Mouse (Mus musculus) C2C12 (cell line): Measurements from ENCODE around the gene Olfr70. TPM values are rescaled to one million over a fixed set of nuclear protein-coding genes. Genes with fewer than 3 reads are reported as not detected.

Source experiments
- H3K27me3 ChIP-seq: one replicate; pipeline ENCODE4 v1.6.1; 2011; ENCODE audit not compliant: control insufficient read depth, insufficient read depth, insufficient read length
- H3K36me3 ChIP-seq: one replicate; pipeline ENCODE4 v1.6.1; 2011; ENCODE audit not compliant: control insufficient read depth, insufficient read depth
- H3K4me3 ChIP-seq: one replicate; pipeline ENCODE4 v1.5.1; 2011; ENCODE audit warnings: mild to moderate bottlenecking, control low read depth; ENCODE audit not compliant: poor library complexity, insufficient read depth, severe bottlenecking
- H3K79me2 ChIP-seq: one replicate; pipeline ENCODE4 v1.6.1; 2011; ENCODE audit not compliant: control insufficient read depth, insufficient read depth
- H3K79me3 ChIP-seq: one replicate; pipeline ENCODE4 v1.6.1; 2011; ENCODE audit warnings: low read depth, control low read depth
- H3ac ChIP-seq: one replicate; pipeline ENCODE3; 2011; ENCODE audit warnings: low read depth; ENCODE audit not compliant: control insufficient read depth, insufficient read length
- CEBPB ChIP-seq: IDR thresholded peaks from one replicate; pipeline ENCODE4 v1.6.1; 2011; ENCODE audit warnings: low read depth, mild to moderate bottlenecking, control low read depth, moderate library complexity
- CTCF ChIP-seq: IDR thresholded peaks from one replicate; pipeline ENCODE4 v1.5.1; 2011; ENCODE audit not compliant: control insufficient read depth, insufficient read depth, insufficient read length
- FOSL1 ChIP-seq: IDR thresholded peaks from one replicate; pipeline ENCODE4 v1.8.0; 2011; ENCODE audit warnings: mild to moderate bottlenecking, low read length; ENCODE audit not compliant: poor library complexity, insufficient read depth, severe bottlenecking
- MAX ChIP-seq: IDR thresholded peaks from one replicate; pipeline ENCODE4 v1.6.1; 2011; ENCODE audit warnings: mild to moderate bottlenecking, control low read depth
- MYOD1 ChIP-seq: IDR thresholded peaks from one replicate; pipeline ENCODE4 v1.6.1; 2011; ENCODE audit warnings: low read depth; ENCODE audit not compliant: control insufficient read depth, insufficient read length
- MYOG ChIP-seq: IDR thresholded peaks from one replicate; pipeline ENCODE4 v1.6.1; 2011; ENCODE audit not compliant: control insufficient read depth, insufficient read length; ENCODE audit errors: extremely low read depth
- USF1 ChIP-seq: IDR thresholded peaks from one replicate; pipeline ENCODE4 v1.6.1; 2011; ENCODE audit warnings: low read depth, mild to moderate bottlenecking, control low read depth, moderate library complexity
- polyA plus RNA-seq: library from polyadenylated mRNA; unstranded; fragments of >200 nt; fragmentation: generic; extraction: Trizol; gene quantifications from one replicate; pipeline ENCODE4 v1.2.1, GENCODE M21; 2012; ENCODE audit warnings: missing spikeins

Gene Olfr70
- polyA plus RNA-seq, 1 experiment, result not detected

DNA sequence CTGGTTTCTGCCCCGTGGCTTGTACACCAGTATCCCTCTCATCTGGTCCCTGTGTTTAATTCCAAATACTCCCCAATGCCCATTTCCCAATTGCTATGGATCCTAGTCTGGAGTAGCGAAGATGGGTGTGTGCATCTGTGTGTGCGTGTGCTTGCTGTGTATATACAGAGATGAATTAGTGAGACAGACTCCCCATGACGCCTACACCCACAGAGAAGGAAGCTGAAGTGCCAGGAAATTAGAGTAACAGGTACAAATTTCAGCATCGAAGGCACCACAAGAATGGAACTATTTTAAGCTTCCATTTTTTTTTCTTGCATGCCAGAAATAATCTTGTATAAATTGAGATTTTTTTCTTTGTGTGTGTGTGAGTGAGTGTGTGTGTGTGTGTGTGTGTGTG is 9.6 kb downstream of the Olfr70 start:
- no peaks in the 10 kb centered on the region for H3K79me2 ChIP-seq
- TF ChIP-seq MYOG (no peak), CTCF (no peak), FOSL1 (no peak), MYOD1 (no peak), CEBPB (no peak), MAX (no peak), USF1 (no peak)
- no peak overlapping the region for H3ac ChIP-seq
- H3K4me3 ChIP-seq, result no peak overlapping the region
- peaks cover 44% of the 10 kb centered on the region for H3K27me3 ChIP-seq
- H3K36me3 ChIP-seq, result no peaks in the 10 kb centered on the region
- H3K79me3 ChIP-seq, result no peaks in the 10 kb centered on the region

DNA sequence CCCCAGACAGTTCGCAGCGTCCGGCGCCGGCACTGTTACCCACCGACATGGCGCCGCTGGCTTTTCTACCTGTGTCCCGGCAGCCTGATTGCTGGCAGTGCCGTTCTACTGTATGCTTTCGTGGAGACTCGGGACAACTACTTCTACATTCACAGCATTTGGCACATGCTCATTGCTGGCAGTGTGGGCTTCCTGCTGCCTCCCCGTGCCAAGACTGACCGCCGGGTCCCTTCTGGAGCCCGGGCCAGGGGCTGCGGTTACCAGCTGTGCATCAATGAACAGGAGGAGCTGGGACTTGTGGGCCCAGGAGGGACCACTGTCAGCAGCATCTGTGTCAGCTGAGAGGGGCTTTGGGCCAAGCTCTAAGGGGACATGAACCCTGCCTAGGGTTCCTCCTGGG is 10.6 kb downstream of the Olfr70 start:
- H3ac ChIP-seq, result no peak overlapping the region
- no peaks in the 10 kb centered on the region for H3K79me3 ChIP-seq
- no peaks in the 10 kb centered on the region for H3K79me2 ChIP-seq
- peaks cover 54% of the 10 kb centered on the region for H3K27me3 ChIP-seq
- no peaks in the 10 kb centered on the region for H3K36me3 ChIP-seq
- H3K4me3 ChIP-seq, result no peak overlapping the region
- TF ChIP-seq MYOD1 (no peak), CTCF (no peak), CEBPB (no peak), USF1 (no peak), FOSL1 (no peak), MYOG (no peak), MAX (no peak)

DNA sequence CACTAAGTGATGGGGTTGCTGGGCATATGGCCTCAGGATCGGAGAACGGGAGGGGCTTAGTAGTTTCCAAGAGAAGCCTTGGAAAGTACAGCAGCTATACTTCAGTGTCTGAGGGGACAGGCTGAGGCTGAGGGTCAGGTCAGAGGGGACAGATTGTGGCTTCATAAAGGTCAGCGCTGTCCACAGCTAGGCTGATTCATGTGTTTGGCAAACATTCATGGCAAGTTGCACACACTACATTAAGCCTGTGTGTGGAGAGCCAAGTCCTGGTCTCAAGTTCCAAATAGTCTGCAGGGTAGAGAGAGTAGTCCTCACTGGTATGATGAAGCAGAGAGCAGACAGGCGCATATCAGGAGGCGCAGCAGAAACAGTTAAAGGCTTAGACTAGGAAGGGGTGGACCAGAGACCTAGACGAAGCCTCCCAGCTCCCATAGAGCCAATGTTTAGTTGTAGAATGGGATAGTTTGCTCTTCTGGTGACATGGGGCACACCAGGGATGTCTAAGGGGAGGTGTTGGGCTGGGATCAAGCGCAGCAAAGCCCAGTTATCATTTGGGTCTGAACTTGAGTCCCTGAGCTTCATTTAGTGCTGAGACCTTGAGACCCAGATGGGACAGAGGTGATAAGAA is 21.1 kb downstream of the Olfr70 start:
- Histone ChIP-seq H3K4me3 (no peak overlapping the region), H3K36me3 (no peaks in the 10 kb centered on the region), H3K79me2 (no peaks in the 10 kb centered on the region), H3K79me3 (no peaks in the 10 kb centered on the region), H3ac (no peak overlapping the region), H3K27me3 (peaks cover 45% of the 10 kb centered on the region)
- TF ChIP-seq MYOD1 (peak; percentile 7), USF1 (no peak)

GRCm38 (mm10) chr4:43678541-43678940 is 22.1 kb downstream of the Olfr70 start:
- TF ChIP-seq FOSL1, result no peak
- no peak for TF ChIP-seq CEBPB
- Histone ChIP-seq H3ac (no peak overlapping the region), H3K79me2 (no peaks in the 10 kb centered on the region), H3K79me3 (no peaks in the 10 kb centered on the region), H3K36me3 (no peaks in the 10 kb centered on the region), H3K27me3 (peaks cover 39% of the 10 kb centered on the region), H3K4me3 (no peak overlapping the region)

DNA sequence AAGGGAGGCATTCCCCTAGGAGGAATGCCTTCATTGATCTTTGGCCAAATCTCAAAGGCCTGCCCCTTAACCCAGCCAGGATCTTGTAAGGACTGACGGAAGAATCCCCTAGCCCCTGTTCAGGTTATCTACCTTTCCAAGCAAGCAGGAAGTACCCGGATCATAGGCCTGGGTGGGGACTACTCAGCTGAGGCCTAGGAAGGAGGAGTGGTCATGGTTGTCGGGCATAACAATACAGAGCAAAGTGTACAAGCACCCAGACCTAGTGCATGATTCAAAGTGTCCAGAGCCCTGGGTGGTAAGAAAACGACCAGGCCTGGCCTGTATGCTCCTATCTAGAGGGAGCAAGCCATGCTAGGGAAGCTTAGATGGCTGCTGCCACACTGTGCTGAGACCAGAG is 25.0 kb downstream of the Olfr70 start:
- no peaks in the 10 kb centered on the region for H3K79me2 ChIP-seq
- H3ac ChIP-seq, result no peak overlapping the region
- H3K4me3 ChIP-seq, result no peak overlapping the region
- H3K79me3 ChIP-seq, result no peaks in the 10 kb centered on the region
- H3K27me3 ChIP-seq, result peaks cover 26% of the 10 kb centered on the region
- H3K36me3 ChIP-seq, result no peaks in the 10 kb centered on the region
- TF ChIP-seq USF1 (no peak), MYOD1 (no peak), FOSL1 (no peak), MYOG (no peak), CEBPB (no peak), CTCF (no peak), MAX (no peak)

- no peaks in the 10 kb centered on the region for H3K36me3 ChIP-seq
- H3K4me3 ChIP-seq, result no peak overlapping the region
- H3K79me3 ChIP-seq, result no peaks in the 10 kb centered on the region
- peaks cover 23% of the 10 kb centered on the region for H3K27me3 ChIP-seq
- no peaks in the 10 kb centered on the region for H3K79me2 ChIP-seq
- TF ChIP-seq MYOD1 (no peak), FOSL1 (no peak), MYOG (no peak), CTCF (no peak), CEBPB (no peak), MAX (no peak), USF1 (no peak)
- no peak overlapping the region for H3ac ChIP-seq
Measured at GRCm38 (mm10) chr4:43674974-43675373, 25.6 kb downstream of the Olfr70 start.
